Mouse (Mus musculus): ENCODE data around the gene Lamc3.
"Not testable (repeated sequence)": the region's sequence is repeated elsewhere in the genome, so short reads cannot be mapped to it uniquely, and the experiment has no call there.

The Lamc3 gene

GRCm38 (mm10) chr2:31878610-31879009 lies 8.5 kb upstream of the Lamc3 start:
- DNase-seq, result no peak

- DNase-seq, result no peak
Measured at GRCm38 (mm10) chr2:31880868-31881267, 6.2 kb upstream of the Lamc3 start.

- DNase-seq, result no peak
Measured at GRCm38 (mm10) chr2:31883061-31883460, 4.0 kb upstream of the Lamc3 start.

- peak; percentile 20 for DNase-seq
Measured at GRCm38 (mm10) chr2:31884806-31885205, 2.3 kb upstream of the Lamc3 start.

- no peak for DNase-seq
Measured at GRCm38 (mm10) chr2:31888871-31889270, 1.8 kb downstream of the Lamc3 start.

- no peak for DNase-seq
Measured at GRCm38 (mm10) chr2:31891219-31891618, 4.1 kb downstream of the Lamc3 start.

GRCm38 (mm10) chr2:31893110-31893669 lies 6.1 kb downstream of the Lamc3 start:
- no peak for DNase-seq

- no peak for DNase-seq
Measured at GRCm38 (mm10) chr2:31894221-31894870, 7.3 kb downstream of the Lamc3 start.

- DNase-seq, result no peak
Measured at GRCm38 (mm10) chr2:31900932-31901331, 13.8 kb downstream of the Lamc3 start.

GRCm38 (mm10) chr2:31901659-31902362 lies 14.7 kb downstream of the Lamc3 start:
- DNase-seq, result no peak

- DNase-seq, result no peak
Measured at GRCm38 (mm10) chr2:31904089-31904488, 17.0 kb downstream of the Lamc3 start.

GRCm38 (mm10) chr2:31904622-31905021 lies 17.5 kb downstream of the Lamc3 start:
- DNase-seq, result no peak

GRCm38 (mm10) chr2:31905682-31906081 lies 18.6 kb downstream of the Lamc3 start:
- no peak for DNase-seq

- DNase-seq, result no peak
Measured at GRCm38 (mm10) chr2:31906407-31906806, 19.3 kb downstream of the Lamc3 start.

GRCm38 (mm10) chr2:31912575-31912974 lies 25.5 kb downstream of the Lamc3 start:
- no peak for DNase-seq

- not testable (repeated sequence) for DNase-seq
Measured at GRCm38 (mm10) chr2:31914213-31914612, 27.1 kb downstream of the Lamc3 start.

GRCm38 (mm10) chr2:31915112-31915511 lies 28.0 kb downstream of the Lamc3 start:
- DNase-seq, result peak; percentile 74

GRCm38 (mm10) chr2:31917636-31918035 lies 30.5 kb downstream of the Lamc3 start:
- DNase-seq, result peak; percentile 15

GRCm38 (mm10) chr2:31923645-31924044 lies 36.6 kb downstream of the Lamc3 start:
- DNase-seq, result no peak

- DNase-seq, result no peak
Measured at GRCm38 (mm10) chr2:31924811-31925210, 37.7 kb downstream of the Lamc3 start.

- no peak for DNase-seq
Measured at GRCm38 (mm10) chr2:31925936-31926335, 38.8 kb downstream of the Lamc3 start.

- no peak for DNase-seq
Measured at GRCm38 (mm10) chr2:31929664-31930063, 42.6 kb downstream of the Lamc3 start.

- DNase-seq, result no peak
Measured at GRCm38 (mm10) chr2:31934551-31934950, 47.5 kb downstream of the Lamc3 start.

GRCm38 (mm10) chr2:31935054-31935453 lies 48.0 kb downstream of the Lamc3 start:
- no peak for DNase-seq

Data from cerebellum, adult 8-10 months (tissue).